ENCODE assay signal across 8 mouse cellular contexts in the genomic region with DNA sequence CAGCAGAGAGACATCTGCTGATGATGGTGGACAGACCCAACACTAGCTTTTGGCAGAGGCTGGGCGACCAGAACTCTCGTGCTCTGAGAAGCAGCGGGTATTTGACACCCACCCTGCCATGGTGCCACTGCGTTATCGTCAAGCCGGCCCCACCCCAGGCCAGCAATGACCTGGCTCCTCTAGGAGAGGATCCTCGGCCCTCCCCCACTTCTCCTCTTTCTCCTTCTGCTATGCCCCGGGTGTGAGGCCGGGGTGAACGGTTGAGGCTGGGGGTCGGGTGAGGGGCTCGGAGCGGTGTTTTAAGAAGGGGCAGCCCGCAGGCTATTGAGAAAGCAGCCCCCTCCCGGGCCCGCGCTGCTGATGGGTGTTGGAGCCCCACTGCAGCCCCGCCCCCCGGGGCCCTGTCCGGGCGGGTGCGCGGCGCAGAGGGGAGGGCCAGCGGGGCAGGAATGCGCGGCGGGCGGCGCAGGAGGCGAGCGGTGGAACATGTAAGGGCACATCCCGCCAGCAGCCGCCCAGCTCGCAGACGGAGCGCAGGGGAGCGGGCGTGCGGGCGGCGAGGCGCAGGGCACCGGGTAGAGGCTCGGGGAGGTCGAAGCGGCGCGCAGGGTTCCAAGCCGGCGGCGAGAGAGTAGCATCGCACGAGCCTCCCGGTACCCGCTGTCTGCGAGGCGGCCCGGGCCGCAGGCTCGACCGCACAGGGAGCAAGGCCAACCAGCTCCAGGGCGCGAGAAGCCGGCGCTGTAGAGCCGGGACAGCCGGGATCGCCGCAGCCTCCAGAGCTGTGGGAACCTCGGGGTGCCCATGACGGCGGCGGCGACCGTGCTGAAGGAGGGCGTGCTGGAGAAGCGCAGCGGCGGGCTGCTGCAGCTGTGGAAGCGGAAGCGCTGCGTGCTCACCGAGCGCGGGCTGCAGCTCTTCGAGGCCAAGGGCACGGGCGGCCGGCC. TPM values are rescaled to one million over a fixed set of nuclear protein-coding genes. Genes with fewer than 3 reads are reported as not detected.
DNase-seq lines count a peak whose midpoint lies in the region; ATAC-seq and TF ChIP-seq lines count a peak whose summit lies in the region.

A gene (plus strand): TSS at position 475 of the 947 bp plus-strand sequence.

- peak within 1 kb of the TSS; percentile 59 for H3K27ac ChIP-seq in hindbrain, embryonic 14.5 days
- H3K27ac ChIP-seq in left cerebral cortex, adult 2 months: peak within 1 kb of the TSS; percentile 91
- peak within 1 kb of the TSS; percentile 24 for H3K27ac ChIP-seq in macrophage

- no peak; the same call in 1 of the 2 replicates for TF ChIP-seq CTCF in left cerebral cortex, adult 2 months (IDR thresholded peaks at IDR 0.05)

- peaks cover 7% of the 10 kb centered on the region; the same call in 1 of the 2 replicates for H3K27me3 ChIP-seq in hindbrain, embryonic 14.5 days (ENCODE audit: control insufficient read depth, insufficient read depth, low read length)

- peak within 1 kb of the TSS; percentile 87 for H3K4me2 ChIP-seq in hindbrain, embryonic 14.5 days (replicated peaks)

- peak; percentile 95 for DNase-seq in Muller cell, postnatal 12 days (ENCODE audit: inconsistent ontology term)
- peak; percentile 24 for DNase-seq in cerebellum, adult 9-11 months
- DNase-seq in gastrocnemius, adult 18-20 months (ENCODE audit: low spot score): peak; percentile 85
- peak; percentile 48 for DNase-seq in hindbrain, embryonic 14.5 days (ENCODE audit: low spot score)
- DNase-seq in left cerebral cortex, adult 2 months (ENCODE audit: extremely low spot score in 1 of 2, low spot score in 2 of 2): peak; percentile 59 to 68
- peak; percentile 60 for DNase-seq in right cerebral cortex, postnatal 14 days
- peak; percentile 82 for DNase-seq in yolk sac, embryonic 10.5 days (ENCODE audit: low spot score)

- no peaks in the 10 kb centered on the region for H3K9me3 ChIP-seq in hindbrain, embryonic 14.5 days (ENCODE audit: control insufficient read depth, low read length)

- no peaks in the 10 kb centered on the region for H3K79me2 ChIP-seq in macrophage (ENCODE audit: inconsistent target)

- ATAC-seq in hindbrain, embryonic 14.5 days (ENCODE audit: low FRiP score): peak; percentile 84

- under 1% methylated on average over 82 of the region's 90 CpGs for WGBS in hindbrain, embryonic 14.5 days
- 4% methylated on average over 82 of the region's 90 CpGs for WGBS in macrophage (ENCODE audit: missing documents)

- no peaks in the 10 kb centered on the region for H3K36me3 ChIP-seq in hindbrain, embryonic 14.5 days (replicated peaks; ENCODE audit: control insufficient read depth, insufficient read depth)
- H3K36me3 ChIP-seq in macrophage (ENCODE audit: inconsistent target): no peaks in the 10 kb centered on the region

- peaks cover 7% of the 10 kb centered on the region for H3K4me1 ChIP-seq in hindbrain, embryonic 14.5 days (replicated peaks; ENCODE audit: control insufficient read depth, insufficient read depth, low read length)

- H3K4me3 ChIP-seq in hindbrain, embryonic 14.5 days (replicated peaks; ENCODE audit: low read length): peak within 1 kb of the TSS; percentile 68
- H3K4me3 ChIP-seq in left cerebral cortex, adult 2 months: peak within 1 kb of the TSS; percentile 66
- peak within 1 kb of the TSS; percentile 50 for H3K4me3 ChIP-seq in macrophage (ENCODE audit: inconsistent target)

- peak within 1 kb of the TSS; percentile 85 for H3K9ac ChIP-seq in hindbrain, embryonic 14.5 days

- intact Hi-C loops in left cerebral cortex, adult 2 months (cut with DNase I): no loop called here

RNA-seq across cellular contexts. Expression of the gene that starts here (rescaled TPM):
- 100 to 1,000 TPM; 152 to 154 TPM for total RNA-seq in gastrocnemius, adult 18-20 months (2021)
- polyA plus RNA-seq in hindbrain, embryonic 14.5 days (2014; fragmentation: Nextera tagmentation; extraction: Ambion mirVana): 38.5 and 38.7 TPM in 2 replicates
- 10 to 100 TPM; 18.2 to 20.0 TPM for total RNA-seq in left cerebral cortex, adult 2 months (2021)
- 10 to 100 TPM in 1 of 26 experiments, 1 to 10 TPM in 22, under 1 TPM in 3; 0.67 to 21.0 (median 1.9) TPM for total RNA-seq in macrophage (2018; cell fraction: chromatin; rRNA removed)
- 10 to 100 TPM in 24 of 26 experiments, 1 to 10 TPM in 2; 6.3 to 20.9 (median 15.3) TPM for total RNA-seq in macrophage (2018; cell fraction: cytosol; rRNA removed)
- 10 to 100 TPM in 4 of 26 experiments, 1 to 10 TPM in 22; 1.5 to 16.5 (median 6.1) TPM for total RNA-seq in macrophage (2018; cell fraction: nucleus; rRNA removed)
- polyA plus RNA-seq in macrophage (2018): 3.9 to 19.2 TPM (median 14.7 TPM) in 3 replicates

Comparison
In these comparisons a context has a peak if more than half of its experiments do, and no peak if none do; other contexts are left out.
1. Peak in every context shown above with its lines: DNase-seq, ATAC-seq, H3K4me3 ChIP-seq and H3K27ac ChIP-seq.
2. RNA of the gene that starts here (total RNA-seq): 152 to 154 TPM in gastrocnemius, adult 18-20 months; 18.2 to 20.0 TPM in left cerebral cortex, adult 2 months; every median in the first group is over 4 times any median in the second.
3. DNase-seq: peak in every context shown above with its lines; median percentile 95 in Muller cell, postnatal 12 days; 85 in gastrocnemius, adult 18-20 months; 82 in yolk sac, embryonic 10.5 days; 64 in left cerebral cortex, adult 2 months; 60 in right cerebral cortex, postnatal 14 days; 48 in hindbrain, embryonic 14.5 days; 24 in cerebellum, adult 9-11 months.
4. H3K27ac ChIP-seq: peak in every context shown above with its lines; median percentile 91 in left cerebral cortex, adult 2 months; 59 in hindbrain, embryonic 14.5 days; 24 in macrophage.